Mouse (Mus musculus) midbrain, postnatal 0 days (tissue): ENCODE results near the gene Areg. TPM values are rescaled to one million over a fixed set of nuclear protein-coding genes. Genes with fewer than 3 reads are reported as not detected.

Experiments
- ATAC-seq: fragments of 200-750 bp; cut with Nextera tagmentation; 2 replicates; pipeline ENCODE4 v1.8.0; 2017; ENCODE audit warnings: moderate number of reproducible peaks, mild to moderate bottlenecking, moderate TSS enrichment, moderate library complexity; ENCODE audit not compliant: low FRiP score
- DNase-seq: peaks from one replicate; pipeline ENCODE4 v3.0.0-alpha.2; 2015; ENCODE audit warnings: low spot score
- H3K27ac ChIP-seq: fragments of 300-500 bp; sonication (generic); 2 replicates; pipeline ENCODE4 v1.5.1; 2014; ENCODE audit warnings: low read depth, mild to moderate bottlenecking, low read length, mixed read lengths
- H3K27me3 ChIP-seq: fragments of 300-500 bp; sonication (generic); 2 replicates; pipeline ENCODE4 v1.6.1; 2014; ENCODE audit warnings: low read length, control low read depth, mixed read lengths; ENCODE audit not compliant: insufficient read depth
- H3K36me3 ChIP-seq: fragments of 300-500 bp; sonication (generic); 2 replicates; pipeline ENCODE4 v1.6.1; 2014; ENCODE audit warnings: low read length, control low read depth, mixed read lengths; ENCODE audit not compliant: insufficient read depth
- H3K4me1 ChIP-seq: fragments of 300-500 bp; sonication (generic); 2 replicates; pipeline ENCODE4 v1.6.1; 2014; ENCODE audit warnings: mild to moderate bottlenecking, control low read depth, antibody characterized with exemption, low read length, mixed read lengths; ENCODE audit not compliant: insufficient read depth
- H3K4me2 ChIP-seq: fragments of 300-500 bp; sonication (generic); 2 replicates; pipeline ENCODE4 v1.6.1; 2014; ENCODE audit warnings: low read depth, mild to moderate bottlenecking, low read length, mixed read lengths; ENCODE audit not compliant: poor library complexity, severe bottlenecking
- H3K4me3 ChIP-seq: fragments of 300-500 bp; sonication (generic); 2 replicates; pipeline ENCODE4 v1.5.1; 2014; ENCODE audit warnings: low read depth, mild to moderate bottlenecking, low read length, moderate library complexity
- H3K9ac ChIP-seq: fragments of 300-500 bp; sonication (generic); replicated peaks from 2 replicates; pipeline ENCODE4 v1.6.1; 2014; ENCODE audit warnings: mild to moderate bottlenecking, low read length, moderate library complexity, mixed read lengths; ENCODE audit not compliant: poor library complexity, severe bottlenecking
- H3K9me3 ChIP-seq: fragments of 300-500 bp; sonication (generic); 2 replicates; pipeline ENCODE4 v1.6.1; 2016; ENCODE audit warnings: low read length, control low read depth
- CTCF ChIP-seq: IDR thresholded peaks from 2 replicates; pipeline ENCODE4 v1.5.1; 2016; ENCODE audit warnings: antibody characterized with exemption, mild to moderate bottlenecking
- WGBS: fragments of 180-500 bp; shearing (Covaris S2); extraction: QIAGEN DNeasy Blood & Tissue Kit; methylation state at CpG from one replicate; pipeline ENCODE4 v1.1.7; 2014; 5-methylcytosine and 5-hydroxymethylcytosine counted together
- polyA plus RNA-seq: library from polyadenylated mRNA; unstranded; fragments of >200 nt; fragmentation: Nextera tagmentation; extraction: Ambion mirVana; gene quantifications from 2 replicates; pipeline ENCODE4 v1.2.1, GENCODE M21; 2015
- total RNA-seq: library from RNA; depleted of rRNA; stranded (reverse); fragments of >200 nt; gene quantifications from 2 replicates; pipeline ENCODE4 v1.2.3, GENCODE M21; 2014; rRNA removed

Areg gene
- total and polyA plus RNA-seq, 2 experiments from 2014 or later, result 0.21 to 0.27 TPM

DNA sequence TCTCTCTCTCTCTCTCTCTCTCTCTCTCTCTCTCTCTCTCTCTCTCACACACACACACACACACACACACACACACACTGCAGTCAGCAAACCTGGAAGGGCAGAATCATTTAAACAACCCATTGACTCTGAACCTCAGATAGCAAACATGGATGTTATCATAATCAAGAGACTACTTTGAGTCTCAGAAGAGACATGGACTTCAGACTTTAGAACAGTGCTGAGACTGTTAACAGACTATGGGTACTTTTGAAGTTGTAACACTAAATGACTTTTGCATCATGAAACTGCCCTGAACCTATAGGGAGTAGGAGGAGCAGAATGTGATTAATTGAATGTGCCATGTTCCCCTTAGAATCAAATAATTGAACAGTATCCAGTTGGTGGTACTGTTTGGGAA lies 37.0 kb downstream of the Areg start:
- Histone ChIP-seq H3K36me3 (no peaks in the 10 kb centered on the region), H3K27ac (no peak overlapping the region), H3K4me2 (no peak overlapping the region), H3K9ac (no peak overlapping the region), H3K9me3 (no peaks in the 10 kb centered on the region), H3K4me1 (no peaks in the 10 kb centered on the region), H3K4me3 (no peak overlapping the region), H3K27me3 (no peaks in the 10 kb centered on the region)
- no peak for TF ChIP-seq CTCF
- ATAC-seq, result no peak
- no peak for DNase-seq

DNA sequence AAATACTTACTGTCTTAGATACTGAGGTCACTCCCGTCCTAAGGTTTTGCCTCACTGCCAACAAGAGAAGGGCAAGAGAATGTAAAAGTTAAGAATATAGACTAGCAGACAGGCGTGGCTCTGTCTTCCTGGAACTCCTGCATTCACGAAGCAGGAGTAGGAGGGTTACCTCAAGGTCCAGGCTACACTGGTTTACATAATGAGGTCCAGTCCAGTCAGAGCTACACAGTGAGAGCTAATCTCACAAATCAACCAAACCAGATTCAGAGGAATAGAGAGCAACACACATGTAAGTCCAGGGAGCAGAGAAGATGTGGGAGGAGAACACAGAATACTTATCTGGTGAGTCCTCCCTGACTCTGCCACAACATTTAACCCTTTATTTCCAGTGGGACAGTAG lies 55.2 kb downstream of the Areg start:
- no peak overlapping the region for H3K4me2 ChIP-seq
- no peak overlapping the region for H3K9ac ChIP-seq
- ATAC-seq, result no peak
- no peaks in the 10 kb centered on the region for H3K4me1 ChIP-seq
- no peak overlapping the region for H3K27ac ChIP-seq
- no peaks in the 10 kb centered on the region for H3K36me3 ChIP-seq
- no peaks in the 10 kb centered on the region for H3K9me3 ChIP-seq
- TF ChIP-seq CTCF, result no peak
- WGBS, result 68% methylated on average over 3 of the region's 3 CpGs
- no peaks in the 10 kb centered on the region for H3K27me3 ChIP-seq
- no peak overlapping the region for H3K4me3 ChIP-seq
- DNase-seq, result no peak

Other genes starting within 250 kb of the Areg start
- gene Cxcl1, start 248.4 kb upstream of the Areg start, total RNA-seq, result not detected in 2 replicates
- 0.56 and 0.78 TPM in 2 replicates for gene Cxcl1, start 248.4 kb upstream of the Areg start, polyA plus RNA-seq
- not detected in 2 replicates for gene Cxcl2, start 235.7 kb upstream of the Areg start, total RNA-seq
- 0.14 TPM in 1 of 2 replicates, not detected in the other for gene Cxcl2, start 235.7 kb upstream of the Areg start, polyA plus RNA-seq
- gene Mthfd2l, start 208.5 kb upstream of the Areg start, total RNA-seq, result 87.4 and 90.9 TPM in 2 replicates
- gene Mthfd2l, start 208.5 kb upstream of the Areg start, polyA plus RNA-seq, result 54.6 and 54.9 TPM in 2 replicates
- gene Epgn, start 112.1 kb upstream of the Areg start, total RNA-seq, result 0.16 TPM in 1 of 2 replicates, not detected in the other
- not detected in 2 replicates for gene Epgn, start 112.1 kb upstream of the Areg start, polyA plus RNA-seq
- gene Ereg, start 65.0 kb upstream of the Areg start, total RNA-seq, result not detected in 2 replicates
- not detected in 2 replicates for gene Ereg, start 65.0 kb upstream of the Areg start, polyA plus RNA-seq